Mouse (Mus musculus) layer of hippocampus, postnatal 36 days (tissue): ENCODE results near the gene Coq10b. TPM values are rescaled to one million over a fixed set of nuclear protein-coding genes. Genes with fewer than 3 reads are reported as not detected.
"Not testable (repeated sequence)": the region's sequence is repeated elsewhere in the genome, so short reads cannot be mapped to it uniquely, and the experiment has no call there.

ENCODE experiments used
- DNase-seq, 2 experiments: peaks; one replicate each; pipeline ENCODE4 v3.0.0; 2022
- total RNA-seq, 2 experiments: library from RNA; stranded (reverse); gene quantifications; 2 replicates each; pipeline ENCODE4 v1.2.3; 2021

Gene Coq10b
- total RNA-seq, 2 experiments from 2014 or later: 19.7 to 21.2 TPM

DNA sequence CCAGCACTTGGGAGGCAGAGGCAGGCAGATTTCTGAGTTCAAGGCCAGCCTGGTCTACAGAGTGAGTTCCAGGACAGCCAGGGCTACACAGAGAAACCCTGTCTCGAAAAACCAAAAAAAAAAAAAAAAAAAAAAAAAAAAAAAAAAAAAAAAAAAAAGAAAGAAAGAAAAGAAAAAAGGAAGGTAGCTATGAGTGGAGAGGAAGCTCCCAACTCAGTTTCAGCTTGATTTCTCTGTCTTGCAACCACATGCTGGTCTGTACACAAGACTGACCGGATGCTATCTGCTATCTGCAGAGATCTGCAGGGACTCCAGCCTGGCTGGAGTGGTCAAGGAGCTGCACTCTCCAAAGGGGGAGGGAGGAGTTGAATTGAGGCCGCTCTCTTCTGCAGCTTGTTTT, 5.8 kb downstream of the Coq10b start:
- not testable (repeated sequence) for DNase-seq

DNA sequence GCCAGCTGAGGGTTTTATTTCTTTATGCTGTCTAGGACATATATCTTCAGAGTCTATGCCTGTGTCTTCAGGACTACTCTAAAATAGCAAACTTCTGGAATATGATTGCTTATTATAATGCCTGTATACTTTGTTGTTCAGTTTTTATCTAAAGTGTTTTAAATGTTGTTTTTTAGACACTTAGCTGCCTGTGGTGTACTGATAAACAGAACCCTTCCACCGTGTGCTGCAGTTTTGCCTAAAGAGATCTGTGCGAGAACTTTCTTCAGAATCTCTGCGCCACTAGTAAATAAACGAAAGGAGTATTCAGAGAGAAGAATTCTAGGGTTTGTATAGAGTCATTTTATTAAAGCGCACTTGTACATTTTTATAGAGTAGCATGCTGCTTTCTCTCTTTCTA, 8.5 kb downstream of the Coq10b start:
- DNase-seq: no peak

DNA sequence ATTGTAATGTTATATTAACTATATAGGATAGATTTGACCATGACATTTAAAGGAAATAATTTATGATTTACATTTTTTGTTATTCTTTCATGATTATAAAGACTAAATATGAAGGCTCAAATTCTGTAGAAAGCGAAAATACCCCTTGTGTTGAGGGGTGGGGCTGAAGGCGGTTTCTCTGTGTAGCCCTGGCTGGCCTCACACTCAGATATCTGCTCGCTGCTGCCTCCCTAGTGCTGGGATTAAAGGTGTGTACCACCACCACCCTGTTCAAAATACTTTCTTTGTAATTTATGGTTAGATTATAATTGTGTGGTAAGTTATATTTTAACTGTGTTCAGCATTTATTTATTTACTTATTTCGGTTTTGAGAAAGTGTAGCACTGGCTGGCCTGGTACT, 9.2 kb downstream of the Coq10b start:
- DNase-seq: no peak

DNA sequence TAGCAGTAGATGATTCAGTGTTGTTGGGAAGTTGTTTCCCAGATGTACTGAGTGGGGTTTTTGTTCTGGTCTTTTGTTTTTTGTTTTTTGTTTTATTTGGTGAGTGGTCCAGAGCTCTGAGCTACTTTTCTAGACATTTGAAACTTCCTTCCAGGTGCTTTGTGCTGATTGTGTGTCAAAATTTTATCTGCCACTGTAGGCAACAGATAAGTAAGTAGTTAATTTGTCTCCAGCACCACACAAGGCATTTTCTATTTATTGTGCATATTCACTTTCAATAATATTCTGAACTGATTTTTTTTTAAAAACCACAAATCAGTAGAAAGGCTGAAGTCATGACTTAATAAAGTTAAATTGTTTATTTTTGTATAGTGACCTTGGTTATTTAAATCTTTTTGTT, 19.8 kb downstream of the Coq10b start:
- not testable (repeated sequence) for DNase-seq

DNA sequence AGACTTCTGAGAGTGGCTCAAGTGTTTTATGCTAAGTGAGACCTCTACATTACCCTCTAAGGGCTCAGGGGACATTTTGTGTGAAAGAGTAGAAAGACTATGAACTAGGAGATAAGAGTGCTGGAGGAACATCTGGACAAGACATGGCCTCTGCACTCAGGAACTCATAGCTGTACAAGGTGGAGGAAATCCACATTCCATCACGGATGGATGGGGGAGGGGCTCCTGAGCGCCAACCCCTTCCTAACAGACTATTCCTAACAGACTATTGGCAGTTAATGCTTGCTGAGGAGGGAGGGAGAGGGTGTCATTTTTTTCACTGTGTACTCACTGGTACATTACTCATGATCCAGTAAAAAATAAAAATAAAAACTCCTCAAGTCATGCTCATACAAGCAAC, 22.2 kb downstream of the Coq10b start:
- no peak for DNase-seq

DNA sequence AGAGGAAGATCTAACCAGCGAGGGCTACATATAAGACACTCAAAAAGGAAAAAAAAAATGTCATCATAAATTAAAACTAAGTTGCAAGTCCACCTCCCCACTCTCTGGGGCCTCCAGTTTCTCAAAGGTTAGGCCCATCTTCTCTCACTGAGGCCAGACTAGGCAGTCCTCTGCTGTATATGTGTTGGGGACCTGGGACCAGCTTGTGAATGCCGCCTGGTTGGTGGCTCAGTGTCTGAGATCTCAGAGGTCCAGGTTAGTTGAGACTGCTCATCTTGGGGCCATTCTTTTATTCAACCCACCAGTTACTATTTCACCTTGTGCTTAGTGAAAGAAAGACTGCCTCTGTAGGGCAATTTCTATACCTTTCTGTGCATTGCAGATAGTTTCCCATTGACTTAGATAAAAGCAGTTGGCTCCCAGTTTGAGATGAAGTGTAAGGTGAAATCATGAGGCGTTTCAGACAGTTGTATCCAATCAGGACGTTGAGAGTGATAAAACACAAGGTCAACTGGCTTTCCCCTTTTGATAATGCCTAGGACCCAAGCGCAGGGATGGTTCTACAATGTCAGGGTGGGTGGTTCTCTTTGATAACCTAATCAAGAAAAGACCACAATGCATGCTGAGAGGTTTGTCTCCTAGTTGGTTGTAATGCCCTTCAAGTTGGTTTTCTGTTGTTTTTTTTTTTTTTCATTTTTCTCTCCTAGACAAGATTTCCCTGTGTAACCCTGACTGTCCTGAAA, 23.3 kb downstream of the Coq10b start:
- DNase-seq: no peak

DNA sequence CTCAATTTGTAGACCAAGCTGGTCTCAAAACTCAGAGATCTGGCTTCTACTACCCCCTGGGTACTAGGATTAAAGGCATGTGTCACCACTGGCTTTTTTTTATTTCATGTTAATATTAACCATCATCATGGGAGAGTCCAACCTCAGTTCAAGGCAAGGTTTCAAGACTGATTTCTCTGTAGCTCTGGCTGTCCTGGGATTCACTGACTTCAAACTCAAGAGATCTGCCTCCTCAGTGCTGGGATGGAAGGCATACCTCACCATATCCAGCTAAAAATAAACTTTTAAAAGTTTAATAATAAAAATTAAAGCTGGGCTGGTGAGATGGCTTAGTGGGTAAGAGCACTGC, 23.8 kb downstream of the Coq10b start:
- no peak for DNase-seq

DNA sequence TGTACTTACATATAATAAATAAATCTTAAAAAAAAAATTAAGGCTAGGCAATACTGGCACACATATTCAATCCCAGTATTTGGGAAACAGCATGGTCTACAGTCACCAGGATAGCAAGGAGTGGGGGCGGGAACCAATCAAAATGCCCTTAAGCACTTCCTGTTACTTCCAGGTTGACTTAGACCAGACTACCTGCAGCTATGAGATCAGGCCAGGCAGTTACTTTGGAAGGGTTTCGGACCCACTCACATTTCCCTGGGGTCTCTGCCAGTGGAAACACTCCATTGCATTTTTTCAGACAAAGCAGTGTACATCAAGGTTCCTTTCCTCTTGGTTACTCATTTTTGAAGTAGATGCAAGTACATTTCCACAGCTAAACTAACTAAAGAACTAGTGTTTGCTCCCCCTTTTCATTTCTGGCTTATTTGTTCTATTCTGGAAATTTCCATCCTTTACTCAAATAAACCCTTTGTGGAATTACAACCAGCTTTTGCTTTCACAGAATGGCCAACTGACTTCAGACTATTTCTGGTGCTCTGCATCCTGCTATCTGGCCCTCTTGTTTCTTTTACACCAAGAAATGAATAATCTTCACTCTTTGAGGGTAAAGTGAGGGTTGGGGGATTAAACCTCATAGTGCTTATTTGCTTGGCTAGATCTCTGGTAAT, 24.4 kb downstream of the Coq10b start:
- DNase-seq: no peak

DNA sequence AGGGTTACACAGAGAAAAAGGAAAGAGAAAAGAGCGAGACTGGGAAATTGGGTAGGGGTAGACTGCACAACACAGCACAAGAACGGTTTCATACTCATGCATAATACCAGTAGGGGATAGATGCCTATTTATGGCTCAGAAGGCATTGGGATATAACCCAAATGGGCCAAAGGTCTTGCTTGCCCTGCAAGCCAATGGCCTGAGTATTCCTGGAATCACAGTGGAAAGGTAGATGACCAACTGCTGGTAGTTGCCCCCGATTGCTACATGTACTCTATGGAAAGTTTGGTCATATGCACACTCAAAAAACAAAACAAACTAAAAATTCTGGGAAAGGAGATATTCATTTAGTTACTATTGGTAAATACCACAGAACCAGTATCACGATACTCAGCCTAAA, 27.1 kb downstream of the Coq10b start:
- no peak for DNase-seq

DNA sequence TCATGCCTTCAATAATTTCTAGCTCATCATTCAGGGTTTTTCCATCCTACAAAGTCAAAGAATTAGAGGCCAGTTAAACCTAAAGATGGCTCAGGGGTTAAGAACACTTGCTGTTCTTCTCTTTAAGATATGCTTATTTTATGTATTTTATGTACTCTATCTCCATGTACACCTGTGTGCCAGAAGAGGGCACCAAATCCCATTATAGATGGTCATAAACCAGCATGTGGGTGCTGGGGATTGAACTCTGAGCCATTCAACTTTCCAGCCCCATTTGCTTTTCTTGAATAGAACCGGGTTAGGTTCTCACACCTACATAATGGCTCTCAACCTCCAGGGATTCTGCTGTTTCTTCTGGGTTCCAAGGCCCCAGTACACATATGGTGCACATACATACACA, 29.5 kb downstream of the Coq10b start:
- no peak for DNase-seq

DNA sequence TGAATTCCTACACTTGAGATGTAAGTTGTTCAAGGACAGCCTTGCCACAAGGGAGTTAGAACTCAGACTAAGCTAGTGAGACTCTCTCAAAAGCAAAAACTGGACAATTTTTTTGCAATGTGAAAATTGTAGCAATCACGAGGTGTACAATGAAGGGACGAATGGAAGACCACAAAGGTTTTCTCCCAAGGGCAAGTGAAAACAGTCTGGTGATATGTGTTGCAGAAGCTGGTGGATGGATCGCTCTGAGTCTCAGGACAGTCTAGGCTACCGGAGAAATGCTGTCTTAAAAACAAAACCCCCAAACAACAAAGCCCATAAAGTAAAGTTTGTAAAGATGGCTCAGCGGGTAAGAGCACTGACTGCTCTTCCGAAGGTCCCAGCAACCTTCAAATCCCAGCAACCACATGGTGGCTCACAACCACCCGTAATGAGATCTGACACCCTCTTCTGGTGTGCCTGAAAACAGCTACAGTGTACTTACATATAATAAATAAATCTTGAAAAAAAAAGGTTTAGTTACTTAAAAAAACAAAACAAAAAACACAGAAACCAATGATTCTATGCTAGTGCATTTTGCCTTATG, 33.3 kb downstream of the Coq10b start:
- no peak for DNase-seq

DNA sequence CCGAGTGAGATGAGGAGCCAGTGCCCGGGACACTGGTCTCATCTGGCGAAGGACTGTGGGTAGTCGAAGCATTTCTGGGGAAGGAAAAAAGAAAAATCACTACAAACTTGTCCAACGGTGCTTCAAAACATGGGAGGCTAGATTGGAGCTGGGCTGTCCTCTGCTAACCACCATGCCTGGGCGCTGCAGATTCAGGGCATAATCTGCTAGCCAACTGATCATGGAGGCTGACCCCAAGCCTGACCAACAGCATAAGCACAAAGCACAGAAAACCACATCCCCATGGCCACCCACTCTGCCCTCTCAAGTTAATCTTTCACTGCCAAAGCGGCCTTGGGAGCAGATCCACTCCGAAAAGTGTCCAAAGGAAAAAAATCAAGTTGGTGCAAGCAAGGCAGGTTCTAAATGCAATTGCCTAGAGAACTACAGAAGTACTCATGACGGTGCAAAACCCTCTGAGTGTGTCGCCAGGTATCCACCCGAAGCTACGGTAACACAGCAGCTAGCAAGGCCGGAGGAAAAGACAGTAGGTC, 34.4 kb downstream of the Coq10b start:
- peak in 1 of 2 experiments; percentile 6 for DNase-seq

DNA sequence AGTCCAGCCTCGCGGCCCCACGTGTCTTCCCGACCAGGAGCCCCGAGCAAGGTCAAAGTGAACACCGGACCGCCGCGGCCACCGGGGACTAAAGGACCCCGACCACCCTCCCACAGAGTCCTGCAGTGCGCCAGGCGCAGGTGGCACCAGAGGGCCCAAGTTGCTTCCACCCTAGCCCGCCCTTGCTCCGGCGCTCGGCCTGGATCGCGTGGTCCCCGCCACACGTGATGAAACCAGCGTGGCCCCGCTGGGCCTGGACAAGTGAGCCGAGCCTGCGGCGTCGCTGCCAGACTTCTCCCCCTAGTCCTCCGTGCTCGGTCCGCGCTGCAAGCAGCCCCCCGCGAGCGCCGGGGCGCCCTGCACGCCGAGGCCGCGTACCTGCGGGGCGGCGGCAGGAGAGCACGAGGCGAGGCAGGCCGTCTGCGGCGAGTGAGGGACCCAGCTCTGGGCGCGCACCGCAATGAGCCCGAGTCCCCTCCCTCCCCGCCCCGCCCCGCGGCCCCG, 34.9 kb downstream of the Coq10b start:
- peak in 1 of 2 experiments; percentile 69 for DNase-seq

DNA sequence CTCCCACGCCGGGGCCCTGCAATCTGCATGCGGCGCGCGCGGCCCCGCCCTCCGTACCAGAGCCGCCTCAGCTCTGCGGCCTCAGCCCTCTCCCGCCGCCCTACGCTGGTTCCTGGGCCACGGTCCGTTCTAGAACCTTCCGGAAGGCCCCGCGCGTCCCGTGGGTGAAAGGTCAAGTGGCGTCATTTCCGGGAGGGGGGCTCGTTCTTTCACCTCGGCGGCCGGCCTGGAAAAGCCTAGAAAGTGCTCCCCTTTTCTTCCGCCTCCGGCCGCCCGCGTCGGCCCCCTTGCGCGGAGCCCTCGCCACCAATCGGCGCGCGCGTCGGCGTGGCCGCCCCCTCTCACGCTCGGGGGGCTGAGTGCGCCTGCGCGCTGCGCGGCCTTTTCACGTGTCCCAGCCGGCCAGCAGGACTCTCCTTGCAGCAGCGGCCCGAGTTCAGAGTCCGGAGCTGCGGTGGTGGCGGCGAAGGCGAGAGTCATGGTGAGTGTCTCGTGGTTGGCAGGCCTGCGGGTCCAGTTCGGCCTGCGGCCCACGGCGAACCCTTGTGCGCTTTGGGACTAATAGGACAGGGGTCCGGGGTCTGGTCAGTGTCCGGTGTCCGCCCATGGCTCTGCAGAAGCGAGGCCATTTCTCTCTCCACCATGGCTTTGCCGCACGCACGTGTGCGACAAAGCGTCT, 35.5 kb downstream of the Coq10b start, which contains the start of the genes Hspe1 and Hspd1:
Gene Hspe1, plus strand, starts transcription at position 201 of the 679 bp plus-strand sequence.
Gene Hspd1, minus strand, starts transcription at position 312 of the 679 bp plus-strand sequence.
- peak; percentile 98 for DNase-seq

DNA sequence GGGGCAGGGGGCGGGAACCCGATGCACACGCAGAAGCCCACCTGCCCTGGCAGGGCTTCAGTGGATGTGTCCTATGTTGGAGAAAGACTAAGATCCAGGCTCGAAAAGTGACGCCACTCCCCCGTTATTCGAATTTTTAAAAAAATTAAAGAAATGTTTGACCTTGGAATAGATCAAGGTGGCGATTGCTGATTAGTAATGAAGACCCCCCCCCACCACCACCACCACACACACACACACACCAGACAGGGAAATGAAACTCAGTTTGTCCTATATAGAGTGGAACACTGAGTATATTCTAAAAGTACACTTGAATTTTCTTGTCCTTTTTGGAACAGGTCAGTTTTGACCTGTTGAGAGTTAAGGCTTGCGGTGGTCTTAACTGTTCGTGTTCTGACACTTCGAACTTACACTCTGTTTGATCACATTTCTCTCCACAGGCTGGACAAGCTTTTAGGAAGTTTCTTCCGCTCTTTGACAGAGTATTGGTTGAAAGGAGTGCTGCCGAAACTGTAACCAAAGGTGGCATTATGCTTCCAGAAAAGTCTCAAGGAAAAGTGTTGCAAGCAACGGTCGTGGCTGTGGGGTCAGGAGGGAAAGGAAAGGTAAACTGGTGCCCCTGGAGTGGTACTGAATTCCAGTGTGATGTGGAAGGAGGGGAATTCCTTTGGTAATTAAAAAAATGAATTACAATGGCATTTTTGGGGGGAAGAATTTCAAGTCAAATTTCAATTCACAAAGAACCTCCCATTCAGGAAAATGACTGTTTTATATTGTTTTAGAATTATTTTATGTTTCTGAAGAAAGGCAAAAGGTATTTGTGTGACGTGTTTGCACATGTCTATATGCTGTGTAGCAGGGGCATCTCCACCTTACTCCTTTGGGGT, 36.3 kb downstream of the Coq10b start:
- no peak for DNase-seq

DNA sequence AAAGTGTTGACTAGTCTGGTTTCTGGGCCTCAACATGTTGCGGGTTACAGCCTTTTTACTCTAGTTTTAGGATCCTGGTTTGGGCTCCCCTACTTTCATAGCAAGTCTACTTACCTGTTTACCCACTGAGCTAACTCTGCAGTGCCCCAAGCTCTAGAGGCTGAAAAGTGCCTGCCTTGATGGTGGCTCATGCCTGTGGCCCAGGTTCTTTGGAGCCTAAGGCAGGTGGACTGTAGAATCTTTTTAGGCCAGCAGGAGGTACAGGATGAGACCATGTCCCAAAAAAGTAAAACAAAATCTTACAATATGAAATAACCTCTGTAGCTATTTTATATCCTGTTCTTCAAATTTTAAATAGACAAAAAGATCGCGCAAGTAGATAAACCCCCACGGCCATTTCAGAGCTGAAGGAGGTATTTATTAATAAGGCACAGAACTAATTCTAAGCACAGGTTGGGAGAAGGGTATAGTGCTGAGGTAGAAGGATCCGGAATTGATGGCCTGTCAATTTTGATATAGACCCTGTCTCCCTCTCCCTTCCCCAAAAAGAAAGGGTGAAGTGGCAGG, 37.0 kb downstream of the Coq10b start:
- DNase-seq: no peak

DNA sequence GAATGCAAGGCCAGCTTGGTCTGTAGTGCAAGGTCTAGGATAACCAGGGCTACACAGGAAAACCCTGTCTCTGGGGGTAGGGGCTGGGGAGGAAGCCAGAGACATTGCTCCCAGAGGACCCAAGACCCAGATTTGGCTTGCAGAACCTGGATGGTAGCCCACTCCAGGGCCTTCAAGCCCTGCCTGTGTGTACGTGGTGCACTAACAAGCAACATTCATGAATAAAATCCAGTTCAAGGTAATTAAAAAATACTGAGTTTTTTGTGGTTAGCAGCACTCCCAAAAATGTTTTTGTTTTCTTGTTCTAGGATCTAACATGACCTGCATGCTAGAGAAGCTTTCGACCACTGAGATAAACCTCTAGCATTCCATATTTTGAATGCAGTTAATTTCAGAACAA, 39.5 kb downstream of the Coq10b start:
- no peak for DNase-seq

DNA sequence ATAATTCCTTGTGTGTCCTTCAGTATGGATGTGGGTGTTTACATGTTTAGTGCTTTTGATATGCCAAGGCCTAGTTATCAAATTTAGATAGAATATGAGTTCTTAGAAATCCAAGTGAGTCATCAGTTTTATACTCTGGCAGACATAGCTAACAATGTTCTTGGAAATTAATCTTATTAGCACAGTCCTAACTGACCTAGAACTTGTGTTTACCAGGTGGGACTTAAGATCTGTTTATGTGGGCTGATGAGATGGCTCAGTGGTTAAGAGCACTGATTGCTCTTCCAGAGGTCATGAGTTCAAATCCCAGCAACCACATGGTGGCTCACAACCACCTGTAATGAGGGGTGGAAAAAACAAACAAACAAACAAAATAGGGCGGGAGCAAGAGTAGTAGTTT, 39.9 kb downstream of the Coq10b start:
- DNase-seq: no peak

DNA sequence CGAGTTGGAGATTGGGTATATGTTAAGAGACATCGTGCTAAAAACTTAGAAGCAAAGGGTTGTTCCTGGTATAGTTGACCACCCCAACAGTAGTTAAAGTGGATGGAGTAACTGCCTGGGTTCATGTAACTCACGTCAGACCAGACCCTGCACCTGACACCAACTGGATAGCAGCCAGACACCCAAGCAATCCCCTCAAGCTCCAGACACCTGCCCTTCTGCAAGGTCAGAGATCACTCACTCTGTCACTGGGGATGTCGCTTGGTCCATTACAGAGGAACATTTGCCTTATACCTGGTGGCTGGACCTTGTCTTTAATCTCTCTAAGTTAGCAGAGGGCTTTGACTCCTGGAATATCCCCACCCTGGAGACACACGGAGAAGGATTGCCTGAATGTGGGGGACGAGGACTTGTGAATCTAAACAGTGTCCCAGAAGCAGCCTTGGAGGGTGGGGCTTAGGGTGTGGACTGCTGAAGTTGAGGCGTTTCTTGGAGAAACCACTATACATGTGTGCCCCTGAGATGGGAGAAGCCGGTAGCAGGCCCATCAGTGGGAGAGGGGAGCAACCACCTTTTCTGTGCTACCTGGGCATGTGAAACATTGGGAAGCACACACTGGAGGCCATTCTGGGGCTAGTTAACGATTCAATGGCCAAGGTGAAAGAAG, 54.5 kb downstream of the Coq10b start:
- DNase-seq: no peak

DNA sequence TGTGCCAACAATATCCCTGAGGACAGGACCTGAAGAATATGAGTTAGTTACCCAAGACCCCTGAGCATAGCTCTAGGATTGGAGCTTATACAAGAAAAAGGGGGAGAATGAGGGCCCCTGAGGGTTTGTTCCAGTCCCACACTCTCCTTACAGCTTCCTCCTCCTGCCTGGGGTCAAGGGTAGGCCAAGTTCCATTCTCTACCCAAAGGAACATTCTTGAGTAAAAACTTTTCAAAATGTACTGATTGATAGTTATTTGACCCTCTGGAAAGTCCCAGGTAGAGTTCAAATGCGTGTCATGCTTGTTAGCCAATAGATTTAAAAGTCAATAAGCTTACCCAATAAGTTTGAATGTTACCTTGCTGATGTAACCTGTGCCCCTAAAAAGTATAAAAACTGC, 55.1 kb downstream of the Coq10b start:
- DNase-seq: no peak

DNA sequence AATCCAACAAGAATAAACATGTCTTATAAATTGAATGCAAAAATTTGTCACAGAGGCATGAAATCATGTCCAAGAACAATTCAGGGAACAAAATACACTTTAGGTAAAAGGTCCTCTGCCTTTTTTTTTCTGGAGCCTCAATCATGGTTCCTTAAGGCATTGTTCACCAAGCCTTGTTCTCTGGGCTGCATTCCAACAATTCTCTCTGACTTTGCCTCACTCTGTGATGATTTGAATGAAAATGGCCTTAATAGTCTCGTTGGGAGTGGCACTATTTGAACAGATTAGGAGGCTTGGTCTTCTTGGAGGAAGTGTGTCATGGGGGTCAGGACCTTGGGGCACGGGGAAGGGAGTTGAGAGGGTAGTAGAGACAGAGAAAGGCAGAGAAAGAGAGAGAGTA, 55.9 kb downstream of the Coq10b start:
- no peak for DNase-seq
